Mouse (Mus musculus): ENCODE results near the gene Acap1.

Acap1 gene

DNA sequence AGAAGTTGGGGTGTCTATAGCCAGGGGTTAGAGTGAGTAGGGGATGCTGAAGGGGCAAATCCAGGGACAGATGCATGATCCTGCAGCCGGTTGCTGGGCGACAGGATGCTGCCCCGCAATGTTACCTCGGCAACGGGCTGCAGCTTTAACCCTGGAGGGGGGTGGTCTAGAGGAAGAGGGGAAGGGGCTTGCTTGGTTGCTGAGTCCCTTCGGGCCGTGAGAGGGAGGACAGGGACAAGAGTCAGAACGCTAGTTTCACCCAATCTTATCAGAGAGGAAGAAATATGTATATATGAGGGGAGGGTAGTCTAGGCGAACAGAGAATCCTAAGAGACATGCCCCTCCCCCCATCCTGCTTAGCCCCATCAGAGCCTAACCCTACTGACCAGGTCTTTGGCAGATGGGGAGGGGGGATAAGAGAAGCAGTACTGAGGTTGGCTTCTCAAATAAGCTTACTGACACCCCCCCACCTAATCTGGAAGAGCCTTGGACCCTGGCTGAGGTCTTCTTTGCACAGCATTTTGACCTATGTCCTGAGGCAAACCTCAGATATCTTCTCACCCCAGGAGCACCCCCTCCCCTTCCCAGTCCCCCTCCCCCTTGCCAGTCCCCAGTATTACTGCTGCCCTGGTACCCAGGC is 59.9 kb downstream of the Acap1 start:
- no peak for DNase-seq

GRCm38 (mm10) chr11:69834001-69834549 is 61.3 kb downstream of the Acap1 start:
- DNase-seq, result peak; percentile 36 to 59

DNA sequence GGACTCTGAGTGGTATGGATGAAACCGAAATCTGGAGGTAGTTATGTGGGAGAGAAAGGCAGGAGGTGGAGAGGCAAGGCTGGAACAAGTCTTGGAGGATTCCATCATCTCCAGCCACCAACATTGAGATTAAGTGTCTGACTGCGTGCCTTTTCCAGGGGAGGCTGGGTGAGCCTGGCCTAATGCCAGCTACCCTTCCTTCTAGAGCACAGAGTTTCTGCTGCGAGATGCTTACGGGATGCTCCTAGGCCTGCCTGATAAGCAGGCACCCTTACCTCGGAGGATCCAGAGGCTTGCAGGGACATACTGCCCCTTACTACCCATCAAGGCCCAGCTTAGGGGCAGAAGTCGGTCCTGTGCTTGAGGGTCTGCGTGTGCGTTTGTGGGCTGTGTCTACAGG is 61.8 kb downstream of the Acap1 start:
- DNase-seq, result no peak
